8 mouse cellular contexts compared by ENCODE assay signal in genomic region chr5:24779881-24780512, GRCm38 (mm10). TPM values are rescaled to one million over a fixed set of nuclear protein-coding genes. Genes with fewer than 3 reads are reported as not detected.
DNase-seq lines count a peak whose midpoint lies in the region; ATAC-seq and TF ChIP-seq lines count a peak whose summit lies in the region.

No protein-coding gene starts in this region.

- ATAC-seq in liver, embryonic 12.5 days: no peak
- no peak; the same call in 1 of the 2 replicates for ATAC-seq in hindbrain, embryonic 14.5 days (ENCODE audit: low FRiP score)

- H3K4me1 ChIP-seq in liver, adult 2 months (ENCODE audit: control insufficient read depth, insufficient read depth, low read length): peaks cover 2% of the 10 kb centered on the region; the same call in 1 of the 2 replicates
- H3K4me1 ChIP-seq in liver, embryonic 12.5 days: no peaks in the 10 kb centered on the region
- H3K4me1 ChIP-seq in cortical plate, adult 2 months (ENCODE audit: control insufficient read depth, insufficient read depth, low read length): peaks cover 5% of the 10 kb centered on the region; the same call in 1 of the 2 replicates
- no peaks in the 10 kb centered on the region for H3K4me1 ChIP-seq in hindbrain, embryonic 14.5 days (replicated peaks; ENCODE audit: control insufficient read depth, insufficient read depth, low read length)

- H3K4me3 ChIP-seq in liver, adult 2 months (ENCODE audit: insufficient read depth, low read depth, low read length): no peak overlapping the region
- no peak overlapping the region for H3K4me3 ChIP-seq in liver, embryonic 12.5 days
- no peak overlapping the region for H3K4me3 ChIP-seq in cortical plate, adult 2 months (ENCODE audit: insufficient read depth, low read length)
- H3K4me3 ChIP-seq in hindbrain, embryonic 14.5 days (replicated peaks; ENCODE audit: low read length): no peak overlapping the region

- DNase-seq in liver, adult 2 months (ENCODE audit: extremely low read depth, low read depth, low spot score): peak; percentile 19
- peak; percentile 79 for DNase-seq in NIH3T3 (ENCODE audit: low read depth)
- peak; percentile 47 for DNase-seq in hindbrain, embryonic 14.5 days (ENCODE audit: low spot score)
- peak; percentile 65 for DNase-seq in lung, postnatal 36 days
- DNase-seq in urinary bladder, postnatal 14 days (ENCODE audit: low spot score): no peak
- no peak for DNase-seq in gastrocnemius, adult 8-10 months (ENCODE audit: low spot score in 2 of 2)

- no peaks in the 10 kb centered on the region; the same call in 1 of the 2 replicates for H3K27me3 ChIP-seq in liver, adult 2 months (ENCODE audit: control insufficient read depth, insufficient read depth, low read length)
- peaks cover 29% of the 10 kb centered on the region for H3K27me3 ChIP-seq in liver, embryonic 12.5 days (replicated peaks)
- H3K27me3 ChIP-seq in hindbrain, embryonic 14.5 days (ENCODE audit: control insufficient read depth, insufficient read depth, low read length): no peaks in the 10 kb centered on the region; the same call in 1 of the 2 replicates

- no peak overlapping the region for H3K9ac ChIP-seq in liver, adult 2 months (ENCODE audit: low read depth, low read length)
- no peak overlapping the region for H3K9ac ChIP-seq in liver, embryonic 12.5 days
- no peak overlapping the region for H3K9ac ChIP-seq in hindbrain, embryonic 14.5 days

- 46% methylated on average over 15 of the region's 15 CpGs for WGBS in liver, adult 2 months
- WGBS in liver, embryonic 12.5 days (ENCODE audit: insufficient replicate concordance): 38% methylated on average over 15 of the region's 15 CpGs
- WGBS in hindbrain, embryonic 14.5 days: 50% methylated on average over 15 of the region's 15 CpGs

- peak; percentile 62 for TF ChIP-seq CTCF in liver, adult 2 months (IDR thresholded peaks at IDR 0.05; ENCODE audit: low read depth, low read length)
- TF ChIP-seq CTCF in cortical plate, adult 2 months (IDR thresholded peaks at IDR 0.05; ENCODE audit: extremely low read depth, insufficient read depth, low read length): peak; percentile 58

- no peak for TF ChIP-seq POLR2A in liver, adult 2 months (IDR thresholded peaks at IDR 0.05; ENCODE audit: extremely low read depth, insufficient read depth, low read length)
- TF ChIP-seq POLR2A in cortical plate, adult 2 months (IDR thresholded peaks at IDR 0.05; ENCODE audit: extremely low read depth, insufficient read depth, low read length): no peak

- H3K27ac ChIP-seq in liver, adult 2 months (replicated peaks; ENCODE audit: insufficient read depth, low read depth, low read length): no peak overlapping the region
- H3K27ac ChIP-seq in liver, embryonic 12.5 days: no peak overlapping the region
- no peak overlapping the region for H3K27ac ChIP-seq in cortical plate, adult 2 months (ENCODE audit: insufficient read depth, low read length)
- H3K27ac ChIP-seq in hindbrain, embryonic 14.5 days: no peak overlapping the region

- no peaks in the 10 kb centered on the region; the same call in 1 of the 2 replicates for H3K9me3 ChIP-seq in liver, embryonic 12.5 days (replicated peaks)
- peaks cover 6% of the 10 kb centered on the region; the same call in 1 of the 2 replicates for H3K9me3 ChIP-seq in hindbrain, embryonic 14.5 days (ENCODE audit: control insufficient read depth, low read length)

- H3K36me3 ChIP-seq in liver, adult 2 months (ENCODE audit: control insufficient read depth, insufficient read depth, low read length): no peaks in the 10 kb centered on the region
- H3K36me3 ChIP-seq in liver, embryonic 12.5 days: no peaks in the 10 kb centered on the region
- no peaks in the 10 kb centered on the region for H3K36me3 ChIP-seq in hindbrain, embryonic 14.5 days (replicated peaks; ENCODE audit: control insufficient read depth, insufficient read depth)

- no peak overlapping the region for H3K4me2 ChIP-seq in liver, embryonic 12.5 days
- no peak overlapping the region for H3K4me2 ChIP-seq in hindbrain, embryonic 14.5 days (replicated peaks)

- no peaks in the 10 kb centered on the region for H3K79me2 ChIP-seq in liver, adult 2 months (ENCODE audit: control insufficient read depth, insufficient read depth, low read length)

RNA-seq across cellular contexts. Expression of gene Crygn, which starts 22.2 kb away (rescaled TPM):
- 1.0 and 1.4 TPM in 2 replicates for total RNA-seq in liver, adult 2 months (2014; rRNA removed)
- 1.0 and 1.9 TPM in 2 replicates for polyA plus RNA-seq in liver, adult 2 months (2012; rRNA removed)
- 0.71 TPM in 1 of 2 replicates, not detected in the other for polyA plus RNA-seq in liver, embryonic 12.5 days (2016; fragmentation: Nextera tagmentation; extraction: Ambion mirVana)
- polyA plus RNA-seq in cortical plate, adult 2 months (2012; rRNA removed): 0.92 and 1.5 TPM in 2 replicates
- polyA plus RNA-seq in hindbrain, embryonic 14.5 days (2014; fragmentation: Nextera tagmentation; extraction: Ambion mirVana): 2.1 and 3.0 TPM in 2 replicates
- not detected for total RNA-seq in gastrocnemius, adult 8-10 months (2022)

RNA-seq across cellular contexts. Expression of gene Wdr86, which starts 49.5 kb away (rescaled TPM):
- 0.27 and 0.28 TPM in 2 replicates for total RNA-seq in liver, adult 2 months (2014; rRNA removed)
- polyA plus RNA-seq in liver, adult 2 months (2012; rRNA removed): 0.26 and 1.0 TPM in 2 replicates
- 3.5 and 3.9 TPM in 2 replicates for polyA plus RNA-seq in liver, embryonic 12.5 days (2016; fragmentation: Nextera tagmentation; extraction: Ambion mirVana)
- polyA plus RNA-seq in cortical plate, adult 2 months (2012; rRNA removed): 0.55 and 1.1 TPM in 2 replicates
- polyA plus RNA-seq in hindbrain, embryonic 14.5 days (2014; fragmentation: Nextera tagmentation; extraction: Ambion mirVana): 7.2 and 12.0 TPM in 2 replicates
- total RNA-seq in gastrocnemius, adult 8-10 months (2022): under 1 TPM in 1 of 4 experiments, not detected in 3; 0.18 TPM

Comparison
In these comparisons a context has a peak if more than half of its experiments do, and no peak if none do; other contexts are left out.
1. DNase-seq: peak in liver, adult 2 months (single experiment), NIH3T3 (single experiment), hindbrain, embryonic 14.5 days (single experiment) and lung, postnatal 36 days (single experiment); none in urinary bladder, postnatal 14 days (single experiment) and gastrocnemius, adult 8-10 months (0 of 2).